Mouse (Mus musculus): ENCODE results near the gene Fadd.

Fadd gene

DNA sequence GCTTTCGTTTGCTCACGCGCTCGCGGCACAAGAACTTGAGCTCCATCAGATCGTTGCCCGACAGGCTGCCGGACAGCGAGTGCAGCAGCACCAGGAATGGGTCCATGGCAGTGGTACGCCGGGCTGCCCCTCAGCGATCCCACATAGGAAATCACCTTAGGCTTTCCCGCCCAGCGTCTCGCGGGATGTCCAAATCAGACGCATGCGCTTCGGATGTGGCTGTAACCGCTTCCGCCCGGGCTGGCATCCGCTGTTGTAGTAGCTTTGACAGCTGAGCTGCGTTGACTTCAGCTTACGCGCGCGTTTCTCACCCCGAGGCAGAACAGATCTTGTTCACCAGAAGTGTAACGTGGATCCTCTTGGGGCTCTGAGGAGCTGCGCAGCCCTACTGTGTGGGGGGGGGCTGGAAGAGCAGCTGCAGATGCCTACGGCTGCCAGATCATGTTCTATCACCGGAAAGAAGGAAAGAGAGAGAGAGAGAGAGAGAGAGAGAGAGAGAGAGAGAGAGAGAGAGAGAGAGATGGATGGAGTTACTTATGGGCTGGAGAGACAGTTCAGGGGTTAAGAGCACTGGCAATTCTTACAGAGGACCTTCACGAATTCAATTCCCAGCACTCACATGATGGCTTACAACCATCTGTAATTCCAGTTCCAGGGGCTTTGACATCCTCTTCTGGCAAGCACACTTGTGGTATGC, at the start of gene Fadd:
Fadd (minus strand) TSS at position 180 of the 697 bp plus-strand sequence.
- DNase-seq (ENCODE audit: low read depth, low spot score) = peak; percentile 95

GRCm38 (mm10) chr7:144630622-144631021, 48.4 kb upstream of the Fadd start:
- DNase-seq (ENCODE audit: low read depth, low spot score) = no peak

- no peak for DNase-seq (ENCODE audit: low read depth, low spot score)
These were observed 46.2 kb upstream of the Fadd start for GRCm38 (mm10) chr7:144628334-144628915.

- DNase-seq (ENCODE audit: low read depth, low spot score) = peak; percentile 37
These were observed 45.5 kb upstream of the Fadd start for GRCm38 (mm10) chr7:144627606-144628333.

- DNase-seq (ENCODE audit: low read depth, low spot score) = no peak
These were observed 43.8 kb upstream of the Fadd start for GRCm38 (mm10) chr7:144626042-144626441.

DNA sequence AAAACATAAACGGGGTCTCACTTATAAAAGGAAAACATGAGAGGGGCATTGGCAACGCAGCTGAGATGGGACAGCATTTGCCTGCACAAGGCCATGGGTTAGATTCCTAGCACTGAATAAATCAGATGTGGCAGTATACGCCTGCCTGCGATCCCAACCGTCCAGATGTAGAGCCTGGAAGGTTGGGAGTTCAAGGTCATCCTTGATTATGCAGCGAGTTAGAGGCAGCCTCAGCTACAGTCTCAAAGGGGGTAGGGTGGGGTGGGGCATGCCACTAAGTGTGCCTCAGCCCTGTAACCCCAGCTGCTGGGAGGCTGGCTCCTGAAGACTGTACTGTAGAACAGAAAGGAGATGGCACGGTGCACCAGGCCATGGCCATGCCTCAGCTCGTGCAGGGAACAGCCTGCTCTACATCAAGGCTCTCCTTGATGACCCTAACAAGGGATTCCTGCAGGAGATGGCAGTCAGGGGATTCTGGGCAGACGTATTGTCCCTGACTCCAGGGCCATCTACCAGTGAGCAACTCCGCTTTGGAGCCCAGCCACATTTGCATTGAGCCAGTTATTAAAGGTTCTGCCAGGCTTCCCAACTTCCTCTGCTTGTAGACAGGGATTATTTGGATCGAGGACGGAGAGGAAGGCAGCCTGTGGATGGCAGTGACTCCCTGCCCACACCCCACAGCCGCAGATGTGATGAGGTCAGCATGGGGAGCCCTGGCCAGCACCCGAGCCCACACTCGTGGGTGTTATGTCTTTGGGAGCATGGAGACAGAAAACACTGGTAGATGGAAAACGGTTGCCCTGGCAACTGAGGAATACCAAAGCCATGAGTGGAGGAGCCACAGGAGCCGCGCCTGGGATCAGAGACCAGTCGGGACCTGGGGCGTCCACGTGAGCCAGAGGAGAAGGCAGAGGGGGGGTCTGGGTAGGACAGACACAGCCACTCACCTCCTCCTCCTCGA, 38.7 kb upstream of the Fadd start:
- no peak for DNase-seq (ENCODE audit: low read depth, low spot score)

GRCm38 (mm10) chr7:144620315-144620714, 38.1 kb upstream of the Fadd start:
- DNase-seq (ENCODE audit: low read depth, low spot score) = no peak

GRCm38 (mm10) chr7:144615343-144615742, 33.1 kb upstream of the Fadd start:
- no peak for DNase-seq (ENCODE audit: low read depth, low spot score)

DNA sequence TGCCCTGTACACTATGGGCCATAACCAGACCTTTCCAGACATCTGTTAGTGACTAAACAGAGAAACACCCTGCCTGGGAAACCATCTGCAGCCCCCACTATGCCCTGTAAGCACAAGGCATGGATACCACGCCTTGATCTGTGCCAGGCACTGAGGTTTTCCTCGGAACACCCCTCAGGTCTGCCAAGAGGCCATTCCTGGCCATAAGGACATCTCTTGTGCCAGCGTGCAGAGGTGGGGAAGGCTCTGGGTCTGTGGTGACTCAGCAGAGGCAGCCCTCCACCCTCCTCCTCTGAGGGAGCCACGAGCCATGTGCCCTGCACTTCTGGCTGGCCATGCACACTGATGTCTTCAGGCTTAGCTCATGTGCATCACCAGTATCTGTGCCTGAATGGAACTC, 30.6 kb upstream of the Fadd start:
- no peak for DNase-seq (ENCODE audit: low read depth, low spot score)

- no peak for DNase-seq (ENCODE audit: low read depth, low spot score)
These were observed 30.1 kb upstream of the Fadd start for GRCm38 (mm10) chr7:144612351-144612750.

DNA sequence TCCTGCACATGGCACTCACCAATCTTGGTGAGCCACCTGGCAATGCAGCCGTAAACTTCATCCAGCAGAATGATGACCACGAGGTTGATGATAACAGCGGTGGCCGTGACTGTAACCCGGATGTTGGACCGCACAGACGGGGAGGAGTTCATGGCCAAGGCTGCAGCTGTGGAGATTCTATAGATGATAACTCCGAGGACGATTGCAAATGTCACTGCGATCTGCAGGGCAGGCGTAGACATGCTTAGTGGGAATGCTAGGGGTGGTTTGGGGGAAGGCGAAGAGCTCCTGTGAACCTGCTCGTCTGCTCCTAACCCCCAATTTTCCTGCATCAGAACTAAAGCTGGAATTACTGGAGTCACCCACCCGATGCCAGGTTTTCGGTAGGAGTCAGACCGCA, 29.3 kb upstream of the Fadd start:
- DNase-seq (ENCODE audit: low read depth, low spot score) = no peak

GRCm38 (mm10) chr7:144609568-144609967, 27.3 kb upstream of the Fadd start:
- no peak for DNase-seq (ENCODE audit: low read depth, low spot score)

- DNase-seq (ENCODE audit: low read depth, low spot score) = no peak
These were observed 25.6 kb upstream of the Fadd start for GRCm38 (mm10) chr7:144607862-144608261.

DNA sequence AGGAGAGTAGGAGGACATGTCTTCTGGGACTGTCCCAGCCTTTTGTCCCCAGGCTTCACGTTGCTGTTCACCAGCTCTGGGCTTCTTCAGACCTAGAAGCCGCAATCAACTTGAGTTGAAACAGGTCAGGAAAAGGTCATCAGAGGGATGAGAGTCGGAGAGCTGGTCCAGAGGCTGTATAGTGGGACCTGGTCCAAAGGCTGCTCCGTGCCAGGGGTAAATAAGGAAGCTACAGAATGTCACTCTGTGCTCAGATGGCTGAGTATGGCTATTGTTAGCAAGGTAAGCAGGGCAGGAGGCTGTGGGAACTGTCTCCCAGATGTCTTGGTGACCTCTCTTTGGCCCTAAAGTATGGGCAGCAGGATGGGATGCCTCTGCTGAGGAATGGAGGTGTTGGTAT, 22.5 kb upstream of the Fadd start:
- DNase-seq (ENCODE audit: low read depth, low spot score) = no peak

DNA sequence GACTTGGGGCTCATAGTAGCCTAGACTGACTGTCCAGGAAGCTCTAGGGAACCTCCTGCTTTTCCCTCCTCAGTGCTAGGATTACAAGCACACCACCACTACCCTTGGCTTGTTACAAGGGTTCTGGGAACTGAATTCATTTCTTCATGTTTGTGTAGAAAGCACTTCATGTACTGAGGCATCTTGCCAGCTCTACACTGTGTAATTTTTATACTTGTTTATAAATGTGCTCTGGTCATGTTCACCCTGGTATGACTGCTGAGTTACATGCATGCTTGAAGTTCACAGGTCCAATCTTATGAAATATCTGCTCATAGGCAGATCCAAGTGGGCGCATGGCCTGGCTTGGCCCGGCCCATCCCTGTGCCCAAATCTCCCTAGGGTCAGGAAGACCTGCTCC, 22.0 kb upstream of the Fadd start:
- no peak for DNase-seq (ENCODE audit: low read depth, low spot score)

GRCm38 (mm10) chr7:144600333-144600900, 18.2 kb upstream of the Fadd start:
- no peak for DNase-seq (ENCODE audit: low read depth, low spot score)

GRCm38 (mm10) chr7:144589508-144589907, 7.2 kb upstream of the Fadd start:
- no peak for DNase-seq (ENCODE audit: low read depth, low spot score)

DNA sequence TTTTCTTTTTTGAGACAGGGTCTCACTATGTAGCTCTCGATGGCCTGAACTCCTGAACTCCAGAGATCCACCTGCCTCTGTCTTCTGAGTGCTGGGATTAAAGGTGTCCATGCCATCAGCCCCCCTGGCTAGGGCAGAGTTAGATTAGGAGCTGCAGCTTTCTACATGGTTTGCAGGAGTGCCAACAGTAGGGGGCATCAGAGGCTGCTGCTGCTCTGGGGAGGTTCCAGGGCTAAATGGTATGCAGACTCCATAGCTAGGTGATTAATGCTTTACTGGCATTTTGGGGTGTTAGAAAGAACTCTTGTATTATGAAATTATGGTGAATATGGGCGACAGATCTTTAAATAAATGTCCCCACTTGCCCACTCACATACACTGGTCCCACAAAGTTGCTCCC, 5.0 kb upstream of the Fadd start:
- no peak for DNase-seq (ENCODE audit: low read depth, low spot score)

DNA sequence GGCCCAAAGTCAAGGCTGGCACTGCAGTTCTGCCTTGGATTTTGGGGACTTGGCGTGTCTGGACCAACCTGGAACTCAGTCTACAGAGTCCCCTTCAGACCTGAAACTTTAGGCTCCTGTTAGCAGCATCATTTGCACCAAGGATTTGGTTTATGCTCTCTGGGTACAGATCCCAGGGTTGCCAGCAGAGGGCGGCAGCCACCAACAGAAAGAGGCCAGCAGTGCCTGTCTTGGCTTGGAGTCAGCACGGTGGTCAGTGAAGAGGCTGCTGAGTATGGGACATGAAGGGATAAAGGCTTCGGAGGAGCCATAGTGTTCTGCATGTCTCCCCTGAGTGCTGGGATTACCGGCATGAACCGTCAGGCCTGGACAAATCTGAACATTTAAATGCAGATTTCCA, 3.4 kb upstream of the Fadd start:
- peak; percentile 59 for DNase-seq (ENCODE audit: low read depth, low spot score)

DNA sequence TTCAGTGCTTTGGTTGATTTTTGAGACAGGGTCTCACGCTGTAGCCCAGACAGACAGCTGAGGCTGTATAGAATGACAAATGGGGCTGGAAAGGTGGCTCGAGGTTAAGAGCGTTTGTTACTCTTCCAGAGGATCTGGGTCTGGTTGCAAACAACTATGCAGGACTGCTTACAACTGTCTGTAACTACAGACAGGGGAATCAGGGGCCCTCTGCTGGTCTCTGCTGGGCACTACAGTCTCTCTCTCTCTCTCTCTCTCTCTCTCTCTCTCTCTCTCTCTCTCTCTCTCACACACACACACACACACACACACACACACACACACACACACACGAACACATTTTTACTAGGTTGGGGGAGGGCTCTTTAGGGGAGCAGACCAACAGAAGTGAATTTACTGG, 1.4 kb upstream of the Fadd start:
- peak; percentile 36 for DNase-seq (ENCODE audit: low read depth, low spot score)

- peak; percentile 51 for DNase-seq (ENCODE audit: low read depth, low spot score)
These were observed 542 bp downstream of the Fadd start for GRCm38 (mm10) chr7:144581559-144582283.

Measured in retina, postnatal 7 days (tissue).